Mouse (Mus musculus): ENCODE data around the gene Trim65.

DNA sequence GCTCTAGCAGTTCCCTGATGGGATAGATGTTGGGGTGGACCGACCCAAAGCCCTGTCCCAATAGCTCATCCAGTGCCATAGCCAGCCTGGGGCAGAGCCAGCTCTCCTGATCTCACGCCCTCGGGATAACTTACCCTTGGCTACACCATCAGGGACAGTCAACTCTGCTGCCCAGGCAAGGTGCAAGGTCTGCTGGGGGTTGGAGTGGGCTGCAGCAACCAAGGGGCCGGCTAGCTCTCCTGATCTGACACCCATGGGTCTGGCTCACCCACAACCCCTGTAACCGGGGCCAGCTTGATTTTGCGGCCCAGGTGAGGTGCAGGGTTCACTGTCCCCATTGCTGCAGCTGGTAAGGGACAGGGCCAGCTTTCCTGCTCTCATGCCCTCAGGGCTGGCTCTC, 39.3 kb downstream of the Trim65 start:
- TF ChIP-seq CTCF (IDR thresholded peaks at IDR 0.05; ENCODE audit: low read depth) (no peak), EP300 (IDR thresholded peaks at IDR 0.05; ENCODE audit: low read depth) (no peak)
